Mouse (Mus musculus): ENCODE measurements around the gene Etv6.

Gene Etv6

GRCm38 (mm10) chr6:134078016-134078415 lies 42.5 kb downstream of the Etv6 start:
- DNase-seq (ENCODE audit: low read depth): no peak

DNA sequence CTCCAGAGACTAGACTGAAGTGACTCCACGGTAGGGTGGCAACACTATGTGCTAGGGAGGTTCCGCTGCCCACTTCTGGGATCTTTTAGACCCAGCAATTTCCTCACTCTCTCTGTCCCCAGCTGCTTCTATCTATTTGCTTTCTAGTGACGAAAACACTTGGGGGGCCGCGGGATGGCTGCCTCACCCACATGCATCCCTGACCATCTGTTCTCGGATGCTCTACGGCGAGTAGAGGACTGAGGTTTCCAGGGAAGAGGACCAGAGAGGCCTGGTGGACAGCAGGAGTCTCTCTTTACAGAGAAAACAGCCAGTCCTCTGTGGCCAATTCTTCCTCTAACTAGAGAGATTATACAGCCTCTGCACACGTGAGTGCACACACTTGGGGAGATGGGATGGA lies 43.6 kb downstream of the Etv6 start:
- DNase-seq (ENCODE audit: low read depth): no peak

DNA sequence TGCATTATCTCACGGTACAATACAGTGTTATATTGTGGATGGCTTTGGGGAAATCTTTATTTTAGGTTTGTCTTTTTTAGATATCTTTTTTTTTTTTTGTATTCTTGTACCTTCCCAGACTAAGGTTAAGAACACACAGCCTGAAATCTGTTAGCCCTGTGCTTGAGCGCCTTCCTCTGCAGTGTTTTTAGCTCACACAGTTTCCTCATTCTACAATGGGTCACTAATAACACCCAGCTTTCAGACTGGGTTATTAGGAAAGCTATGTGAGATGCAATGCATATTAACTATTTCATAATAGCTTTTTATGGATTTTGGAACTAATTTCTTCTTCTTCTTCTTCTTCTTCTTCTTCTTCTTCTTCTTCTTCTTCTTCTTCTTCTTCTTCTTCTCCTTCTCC lies 44.1 kb downstream of the Etv6 start:
- no peak for DNase-seq (ENCODE audit: low read depth)

GRCm38 (mm10) chr6:134080946-134081345 lies 45.4 kb downstream of the Etv6 start:
- DNase-seq (ENCODE audit: low read depth): no peak

DNA sequence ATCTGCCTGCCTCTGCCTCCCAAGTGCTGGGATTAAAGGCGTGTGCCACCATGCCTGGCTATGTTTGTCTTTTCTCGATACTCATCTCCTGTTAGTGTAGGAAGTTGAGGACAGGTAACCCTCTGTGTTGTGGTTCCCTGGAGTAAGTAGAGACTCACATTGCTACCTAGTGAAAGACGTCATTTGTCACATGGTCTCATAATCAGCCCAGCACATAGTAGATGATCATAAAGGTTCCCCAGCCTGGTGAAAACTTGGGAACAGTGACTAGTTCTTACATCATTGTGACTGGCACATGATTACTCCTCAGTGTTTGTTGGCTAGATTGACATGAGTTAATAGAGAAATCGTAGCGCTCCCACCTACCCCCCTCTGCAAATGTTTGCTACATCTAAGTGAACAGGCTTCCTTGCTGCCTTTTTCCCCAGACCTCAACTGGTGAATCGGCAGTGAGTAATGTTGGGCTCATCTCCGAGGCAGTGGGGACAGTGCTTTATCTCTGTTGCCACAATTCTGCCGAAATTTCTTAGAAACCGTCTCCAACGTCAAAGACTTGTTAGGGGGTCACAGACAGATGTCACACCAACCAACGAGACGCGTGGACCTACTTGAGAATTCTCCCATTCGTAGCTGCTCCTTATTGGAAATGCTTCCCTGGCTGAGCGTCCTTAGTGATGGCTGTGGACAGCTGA lies 46.9 kb downstream of the Etv6 start:
- no peak for DNase-seq (ENCODE audit: low read depth)

GRCm38 (mm10) chr6:134083428-134083827 lies 47.9 kb downstream of the Etv6 start:
- no peak for DNase-seq (ENCODE audit: low read depth)

GRCm38 (mm10) chr6:134086351-134086750 lies 50.9 kb downstream of the Etv6 start:
- DNase-seq (ENCODE audit: low read depth): no peak

- no peak for DNase-seq (ENCODE audit: low read depth)
These were observed 52.2 kb downstream of the Etv6 start for GRCm38 (mm10) chr6:134087709-134088108.

GRCm38 (mm10) chr6:134089671-134090377 lies 54.3 kb downstream of the Etv6 start:
- peak; percentile 11 for DNase-seq (ENCODE audit: low read depth)

GRCm38 (mm10) chr6:134090378-134090692 lies 54.8 kb downstream of the Etv6 start:
- DNase-seq (ENCODE audit: low read depth): peak; percentile 55

- no peak for DNase-seq (ENCODE audit: low read depth)
These were observed 55.4 kb downstream of the Etv6 start for GRCm38 (mm10) chr6:134090875-134091274.

DNA sequence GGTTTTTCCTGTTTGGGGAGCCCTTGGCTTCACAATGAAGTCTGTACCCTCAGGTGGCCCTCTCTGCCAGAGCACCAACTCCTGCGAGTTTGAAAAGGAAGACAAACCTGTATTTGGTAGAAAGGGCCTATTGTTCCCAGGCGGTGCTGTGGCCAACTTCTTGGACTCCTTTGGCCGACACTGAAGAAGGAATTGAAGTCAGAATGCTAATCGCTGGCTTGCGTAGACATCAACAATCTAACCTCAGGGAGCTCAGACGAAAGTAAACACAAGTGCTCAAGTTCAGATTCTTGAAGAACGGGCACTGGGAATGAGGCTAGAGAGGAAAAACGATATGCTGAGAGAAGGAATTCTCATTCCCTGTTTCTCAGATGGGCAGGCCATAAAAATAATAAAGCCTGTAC lies 55.9 kb downstream of the Etv6 start:
- DNase-seq (ENCODE audit: low read depth): peak; percentile 96

DNA sequence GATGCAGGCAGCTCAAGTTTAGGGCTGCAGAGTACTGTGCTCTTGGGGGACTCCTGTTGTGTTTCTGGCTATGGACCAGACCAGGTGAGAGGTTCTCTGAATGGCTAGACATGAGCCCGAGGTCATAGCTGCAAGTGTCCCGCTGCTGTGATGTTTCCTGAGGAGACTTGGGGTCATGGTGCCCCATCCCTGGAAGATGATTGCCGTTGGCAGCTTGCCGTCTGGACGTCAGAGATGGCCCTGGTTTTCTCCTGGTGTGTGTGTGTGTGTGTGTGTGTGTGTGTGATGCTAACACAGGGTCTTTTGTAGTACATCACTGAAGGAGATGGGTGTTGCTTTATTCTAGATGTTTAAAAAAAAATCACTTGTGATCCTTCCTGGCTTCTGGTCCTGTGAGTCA lies 58.6 kb downstream of the Etv6 start:
- no peak for DNase-seq (ENCODE audit: low read depth)

- no peak for DNase-seq (ENCODE audit: low read depth)
These were observed 59.1 kb downstream of the Etv6 start for GRCm38 (mm10) chr6:134094620-134095019.

DNA sequence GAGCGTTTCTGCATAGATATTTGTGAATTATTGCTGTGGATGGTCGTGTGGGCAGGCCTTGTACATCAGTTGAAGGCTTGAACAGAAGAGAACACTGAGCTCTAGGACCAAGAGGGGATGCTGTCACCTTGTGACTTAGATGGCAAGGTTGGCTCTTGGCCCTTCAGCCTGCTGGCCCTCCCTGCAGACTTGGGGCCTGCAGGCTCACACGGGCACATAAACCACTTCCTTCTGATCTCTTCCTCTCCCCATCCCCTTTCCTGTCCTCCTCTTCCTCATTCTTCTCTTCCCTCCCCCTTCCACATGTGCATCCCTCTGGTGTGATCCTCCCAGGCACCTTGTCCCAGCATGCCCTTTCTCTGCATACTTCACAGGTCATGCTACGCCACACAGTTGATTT lies 60.1 kb downstream of the Etv6 start:
- DNase-seq (ENCODE audit: low read depth): no peak

DNA sequence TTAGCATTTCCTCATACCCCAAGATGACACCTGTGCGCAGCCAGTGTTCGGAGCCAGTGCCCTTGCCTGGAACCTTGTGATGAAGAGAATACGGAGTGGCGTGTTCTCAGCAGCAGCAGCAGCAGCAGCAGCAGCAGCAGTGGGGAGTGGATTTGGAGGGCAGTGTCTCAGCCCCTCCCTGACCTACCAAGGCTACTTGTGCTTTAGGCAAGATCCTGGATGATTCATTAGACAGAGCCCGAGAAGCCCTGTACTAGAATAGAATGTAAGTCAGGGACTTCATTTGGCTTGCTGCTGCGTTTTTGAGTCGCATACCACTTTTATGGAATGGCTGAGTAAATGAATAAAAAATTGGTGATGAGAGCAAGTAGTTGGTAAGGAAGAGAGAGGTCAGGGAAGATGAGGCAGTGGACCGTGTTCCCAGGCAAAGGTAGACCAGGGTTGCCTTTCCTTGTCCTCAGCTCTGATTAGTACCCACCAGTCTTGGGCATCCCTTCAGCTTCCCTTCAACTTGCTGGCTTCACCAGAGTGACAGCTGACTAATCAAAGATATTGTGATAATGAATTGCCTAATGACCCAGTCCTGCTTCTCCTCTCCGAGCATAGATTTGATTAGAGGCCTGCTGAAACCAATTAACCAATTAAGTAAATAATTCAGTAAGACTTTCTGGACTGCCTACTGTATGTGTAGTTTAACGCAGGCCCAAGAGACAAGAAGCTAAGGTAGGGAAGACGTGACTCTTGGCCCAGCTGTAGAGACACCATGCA lies 64.7 kb downstream of the Etv6 start:
- DNase-seq (ENCODE audit: low read depth): no peak

DNA sequence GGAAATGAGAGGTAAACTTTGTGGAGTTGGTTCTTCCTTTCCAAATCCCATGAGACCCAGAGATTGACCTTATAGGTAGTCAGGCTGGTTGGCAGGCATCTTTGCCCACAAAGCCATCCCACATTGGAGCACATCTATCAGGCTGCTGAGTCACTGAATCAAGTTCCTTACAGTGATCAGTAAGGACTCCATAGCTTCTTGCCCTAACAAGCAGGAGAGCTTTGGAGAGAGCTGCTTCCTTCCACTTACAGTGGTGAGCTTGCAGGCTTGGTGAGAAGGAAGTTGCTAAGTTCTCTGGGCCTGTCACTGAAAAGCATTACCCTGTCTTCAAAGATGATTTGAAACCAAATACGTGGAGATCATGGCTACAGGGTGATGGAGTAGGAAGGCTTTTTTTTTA lies 66.9 kb downstream of the Etv6 start:
- DNase-seq (ENCODE audit: low read depth): no peak

GRCm38 (mm10) chr6:134103519-134103918 lies 68.0 kb downstream of the Etv6 start:
- DNase-seq (ENCODE audit: low read depth): no peak

DNA sequence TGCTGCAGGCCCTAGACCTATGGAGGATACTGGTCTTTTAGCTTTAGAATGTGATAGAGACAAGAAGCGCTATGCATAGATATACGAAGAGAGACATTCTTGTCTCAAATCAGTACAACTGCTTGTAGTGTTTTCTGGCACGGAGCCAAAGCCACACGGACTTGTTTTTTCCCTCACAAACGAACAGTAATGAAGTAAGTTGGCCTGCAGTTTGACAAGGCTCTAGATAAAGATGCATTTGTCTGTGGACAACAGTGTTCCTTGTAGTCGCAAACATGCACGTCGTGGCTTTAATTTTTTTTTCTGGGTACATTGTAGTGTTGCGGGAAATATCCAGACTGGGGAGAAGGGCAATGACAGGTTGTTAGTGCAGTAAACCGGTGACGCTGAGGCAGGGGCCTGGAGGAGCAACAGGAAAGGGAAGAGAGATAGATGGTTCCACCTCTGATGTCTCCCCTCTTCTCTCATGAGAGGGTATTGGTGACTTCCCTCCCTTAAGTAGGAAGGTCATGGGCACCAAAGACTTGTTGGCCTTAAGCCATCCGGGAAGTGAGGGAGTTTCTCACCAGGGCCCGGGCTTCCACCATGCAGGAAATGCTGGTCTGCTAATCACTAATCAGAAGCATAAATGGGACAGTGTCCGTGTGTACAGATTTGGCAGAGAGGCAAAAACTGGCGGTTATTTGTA lies 70.2 kb downstream of the Etv6 start:
- DNase-seq (ENCODE audit: low read depth): no peak

GRCm38 (mm10) chr6:134107696-134108095 lies 72.2 kb downstream of the Etv6 start:
- no peak for DNase-seq (ENCODE audit: low read depth)

GRCm38 (mm10) chr6:134109675-134110074 lies 74.2 kb downstream of the Etv6 start:
- no peak for DNase-seq (ENCODE audit: low read depth)

DNA sequence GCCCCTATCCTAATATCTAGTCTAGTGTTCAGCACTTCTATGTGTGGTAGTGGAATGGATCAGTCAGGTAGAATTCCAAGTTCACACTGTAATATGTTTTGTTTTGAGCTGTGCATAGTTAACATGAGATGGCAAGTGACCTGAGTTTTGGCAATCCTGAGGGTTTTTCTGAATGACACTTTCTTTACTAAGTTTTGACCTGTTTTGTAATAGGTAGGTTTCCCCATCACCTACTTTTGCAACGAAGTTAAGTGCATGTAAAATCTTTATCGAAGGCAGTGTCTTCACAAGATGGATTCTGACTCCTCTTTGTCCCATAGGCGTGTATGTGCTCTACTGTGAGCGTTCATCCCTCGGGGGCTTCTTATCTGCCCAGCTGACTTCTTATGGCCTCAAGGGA lies 74.7 kb downstream of the Etv6 start:
- DNase-seq (ENCODE audit: low read depth): no peak

DNA sequence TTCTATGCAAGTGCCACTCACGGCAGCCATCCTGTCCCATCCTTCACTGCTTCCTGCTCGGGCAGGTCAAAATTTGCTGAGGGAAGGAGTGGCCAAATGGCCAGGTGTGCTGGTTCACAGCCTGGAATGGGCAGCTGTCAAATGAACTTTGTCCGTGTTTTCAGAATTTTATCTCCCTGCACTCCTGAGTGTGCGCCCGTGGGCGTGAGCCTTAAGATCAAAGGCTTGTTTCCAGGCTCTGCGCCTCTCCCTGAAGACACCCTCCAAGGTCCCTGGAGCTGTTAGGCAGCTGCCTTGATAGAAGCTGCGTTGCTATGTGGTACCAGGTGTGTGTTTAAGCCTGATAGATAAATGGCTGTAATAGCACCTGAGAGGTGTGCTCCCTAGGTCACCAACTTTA lies 76.1 kb downstream of the Etv6 start:
- DNase-seq (ENCODE audit: low read depth): no peak
